Comparison of ENCODE assay signal across 13 mouse cellular contexts in the genomic region with DNA sequence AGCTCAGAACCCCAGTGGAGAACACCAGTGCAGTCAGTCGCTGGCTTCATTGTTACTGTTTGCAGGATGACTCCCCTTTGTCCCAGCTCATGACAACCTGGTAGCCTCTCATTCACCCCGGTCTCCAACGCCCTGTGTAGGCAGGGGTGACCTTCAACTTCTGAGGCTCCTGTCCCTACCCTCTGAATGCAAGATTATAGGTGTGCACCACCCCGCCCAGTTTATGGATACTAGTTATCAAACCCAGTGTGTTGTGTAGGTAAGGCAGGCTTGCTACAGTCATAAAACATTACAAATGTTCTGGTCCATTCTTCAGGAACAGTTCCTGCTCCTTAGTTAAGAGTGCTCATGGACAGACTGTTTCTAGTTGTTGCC. TPM values are rescaled to one million over a fixed set of nuclear protein-coding genes. Genes with fewer than 3 reads are reported as not detected.
DNase-seq lines count a peak whose midpoint lies in the region; ATAC-seq and TF ChIP-seq lines count a peak whose summit lies in the region.
"Had no signal": no experiment of that assay in that cellular context is flagged by ENCODE, and none has a peak within 500 bp of the region (broad histone marks: within the 10 kb centered on the region; RNA-seq: fewer than 3 reads in every experiment).

No protein-coding gene starts in this region.

- DNase-seq in layer of hippocampus, adult 2 months (ENCODE audit: low spot score in 2 of 2), result no peak
- no peak for DNase-seq in layer of hippocampus, postnatal 10 days (ENCODE audit: low spot score in 2 of 2)
- DNase-seq in adrenal gland, adult 18-20 months (ENCODE audit: low spot score in 2 of 2), result no peak
- DNase-seq in urinary bladder, postnatal 36 days (ENCODE audit: low spot score in 2 of 2), result no peak
- DNase-seq: lung, adult 18-20 months; retina, postnatal 1 day; spleen, adult 18-20 months had no signal

- peaks cover 10% of the 10 kb centered on the region; the same call in 1 of the 2 replicates for H3K36me3 ChIP-seq in embryonic facial prominence, embryonic 12.5 days
- peaks cover 13% of the 10 kb centered on the region for H3K36me3 ChIP-seq in intestine, postnatal 0 days (ENCODE audit: control insufficient read depth, insufficient read depth)
- H3K36me3 ChIP-seq in small intestine, adult 2 months (ENCODE audit: control insufficient read depth, insufficient read depth, low read length), result peaks cover 16% of the 10 kb centered on the region

- no peak for ATAC-seq in embryonic facial prominence, embryonic 12.5 days (ENCODE audit: insufficient number of reproducible peaks, insufficient read depth, low FRiP score, low TSS enrichment)
- peak; percentile 82 for ATAC-seq in intestine, postnatal 0 days
- ATAC-seq: midbrain, embryonic 16.5 days had no signal

- H3K9me3 ChIP-seq in embryonic facial prominence, embryonic 12.5 days, result no peaks in the 10 kb centered on the region
- H3K9me3 ChIP-seq in intestine, postnatal 0 days (ENCODE audit: control insufficient read depth), result no peaks in the 10 kb centered on the region
- H3K9me3 ChIP-seq: neural tube, embryonic 12.5 days had no signal

- TF ChIP-seq POLR2A in small intestine, adult 2 months (IDR thresholded peaks at IDR 0.05; ENCODE audit: low read depth, low read length), result no peak

- H3K4me2 ChIP-seq in embryonic facial prominence, embryonic 12.5 days (replicated peaks), result no peak overlapping the region
- H3K4me2 ChIP-seq in intestine, postnatal 0 days (replicated peaks; ENCODE audit: low read depth), result peak overlapping the region; percentile 37; the same call in 1 of the 2 replicates
- H3K4me2 ChIP-seq: neural tube, embryonic 12.5 days had no signal

- 92% methylated on average over 4 of the region's 4 CpGs for WGBS in embryonic facial prominence, embryonic 12.5 days
- WGBS in intestine, postnatal 0 days, result 49% methylated on average over 4 of the region's 4 CpGs
- 36% methylated on average over 4 of the region's 4 CpGs for WGBS in small intestine, adult 2 months

- no peaks in the 10 kb centered on the region for H3K27me3 ChIP-seq in embryonic facial prominence, embryonic 12.5 days
- H3K27me3 ChIP-seq in intestine, postnatal 0 days (replicated peaks; ENCODE audit: control insufficient read depth, insufficient read depth, low read length), result no peaks in the 10 kb centered on the region
- H3K27me3 ChIP-seq in small intestine, adult 2 months (ENCODE audit: control insufficient read depth, insufficient read depth, low read length), result no peaks in the 10 kb centered on the region
- H3K27me3 ChIP-seq: neural tube, embryonic 12.5 days had no signal

- no peak overlapping the region for H3K9ac ChIP-seq in embryonic facial prominence, embryonic 12.5 days
- H3K9ac ChIP-seq in intestine, postnatal 0 days (ENCODE audit: low read depth, low read length), result 0 out of 2 replicates have a peak overlapping the region, but pooled peaks have one; percentile 19
- H3K9ac ChIP-seq: neural tube, embryonic 12.5 days had no signal

- no peak overlapping the region for H3K4me3 ChIP-seq in layer of hippocampus, adult 2 months
- H3K4me3 ChIP-seq in embryonic facial prominence, embryonic 12.5 days, result no peak overlapping the region
- H3K4me3 ChIP-seq in intestine, postnatal 0 days (ENCODE audit: low read depth, low read length), result no peak overlapping the region
- H3K4me3 ChIP-seq in small intestine, adult 2 months (ENCODE audit: low read depth, low read length), result peak overlapping the region; percentile 20
- H3K4me3 ChIP-seq: neural tube, embryonic 12.5 days had no signal

- no peak for TF ChIP-seq CTCF in layer of hippocampus, adult 2 months (conservative IDR thresholded peaks at IDR 0.05)
- no peak for TF ChIP-seq CTCF in intestine, postnatal 0 days (IDR thresholded peaks at IDR 0.05; ENCODE audit: low read depth)
- no peak for TF ChIP-seq CTCF in small intestine, adult 2 months (IDR thresholded peaks at IDR 0.05; ENCODE audit: extremely low read depth, insufficient read length, insufficient replicate concordance, low read depth, low read length)

- H3K27ac ChIP-seq in layer of hippocampus, adult 2 months, result peak overlapping the region; percentile 54
- peak overlapping the region; percentile 27; the same call in 1 of the 2 replicates for H3K27ac ChIP-seq in embryonic facial prominence, embryonic 12.5 days
- H3K27ac ChIP-seq in intestine, postnatal 0 days (ENCODE audit: low read depth, low read length), result peak overlapping the region; percentile 95
- H3K27ac ChIP-seq in small intestine, adult 2 months (ENCODE audit: insufficient read depth, low read depth, low read length), result peak overlapping the region; percentile 95
- H3K27ac ChIP-seq: neural tube, embryonic 12.5 days had no signal

- peaks cover 3% of the 10 kb centered on the region; the same call in 1 of the 2 replicates for H3K4me1 ChIP-seq in embryonic facial prominence, embryonic 12.5 days
- H3K4me1 ChIP-seq in intestine, postnatal 0 days (replicated peaks; ENCODE audit: control insufficient read depth, insufficient read depth, low read length), result 0 out of 2 replicates have a peak, but pooled peaks cover 5% of the 10 kb centered on the region
- peaks cover 42% of the 10 kb centered on the region for H3K4me1 ChIP-seq in small intestine, adult 2 months (ENCODE audit: control insufficient read depth, insufficient read depth, insufficient read length, low read length)
- H3K4me1 ChIP-seq: neural tube, embryonic 12.5 days had no signal

RNA-seq across cellular contexts. Expression of a gene that starts 8.1 kb away (rescaled TPM):
- total RNA-seq in layer of hippocampus, adult 2 months (2021), result 10 to 100 TPM; 41.8 to 48.0 TPM
- 10 to 100 TPM; 49.2 to 52.3 TPM for total RNA-seq in layer of hippocampus, postnatal 10 days (2021)
- 50.3 and 55.9 TPM in 2 replicates for polyA plus RNA-seq in embryonic facial prominence, embryonic 12.5 days (2016; fragmentation: Nextera tagmentation; extraction: Ambion mirVana)
- 104 TPM in 2 replicates for polyA plus RNA-seq in intestine, postnatal 0 days (2015; fragmentation: Nextera tagmentation; extraction: Ambion mirVana)
- polyA plus RNA-seq in small intestine, adult 2 months (2012; rRNA removed), result 23.0 and 59.8 TPM in 2 replicates
- 10 to 100 TPM; 25.5 to 25.9 TPM for total RNA-seq in adrenal gland, adult 18-20 months (2021)
- total RNA-seq: CH12.LX had no signal

RNA-seq across cellular contexts. Expression of a gene that starts 46.1 kb away (rescaled TPM):
- total RNA-seq in layer of hippocampus, adult 2 months (2021), result 10 to 100 TPM; 62.3 to 62.7 TPM
- total RNA-seq in layer of hippocampus, postnatal 10 days (2021), result 10 to 100 TPM; 49.0 to 49.8 TPM
- polyA plus RNA-seq in embryonic facial prominence, embryonic 12.5 days (2016; fragmentation: Nextera tagmentation; extraction: Ambion mirVana), result 7.1 and 7.4 TPM in 2 replicates
- polyA plus RNA-seq in intestine, postnatal 0 days (2015; fragmentation: Nextera tagmentation; extraction: Ambion mirVana), result 1.5 and 1.8 TPM in 2 replicates
- polyA plus RNA-seq in small intestine, adult 2 months (2012; rRNA removed), result 0.70 and 1.3 TPM in 2 replicates
- 1 to 10 TPM; 1.1 to 1.5 TPM for total RNA-seq in adrenal gland, adult 18-20 months (2021)

Comparison
In these comparisons a context has a peak if more than half of its experiments do, and no peak if none do; other contexts are left out.
1. H3K27ac ChIP-seq: peak in every context shown above with its lines; median percentile 95 in intestine, postnatal 0 days; 95 in small intestine, adult 2 months; 54 in layer of hippocampus, adult 2 months; 27 in embryonic facial prominence, embryonic 12.5 days.
2. RNA of a gene that starts 46.1 kb away (total RNA-seq): 62.3 to 62.7 TPM in layer of hippocampus, adult 2 months and 49.0 to 49.8 TPM in layer of hippocampus, postnatal 10 days; 1.1 to 1.5 TPM in adrenal gland, adult 18-20 months; every median in the first group is over 10 times any median in the second.